Mouse (Mus musculus) forebrain, embryonic 16.5 days (tissue): ENCODE data around the gene Ptar1. TPM values are rescaled to one million over a fixed set of nuclear protein-coding genes. Genes with fewer than 3 reads are reported as not detected.

Experiments
- ATAC-seq: fragments of 200-750 bp; cut with Nextera tagmentation; 2 replicates; pipeline ENCODE4 v1.8.0; 2017; ENCODE audit warnings: mild to moderate bottlenecking, moderate library complexity
- H3K27ac ChIP-seq: fragments of 300-500 bp; sonication (generic); 2 replicates; pipeline ENCODE4 v1.5.1; 2014; ENCODE audit warnings: low read length, control low read depth
- H3K27me3 ChIP-seq: fragments of 300-500 bp; sonication (generic); replicated peaks from 2 replicates; pipeline ENCODE4 v1.6.1; 2014; ENCODE audit warnings: low read length; ENCODE audit not compliant: control insufficient read depth, insufficient read depth
- H3K36me3 ChIP-seq: fragments of 300-500 bp; sonication (generic); 2 replicates; pipeline ENCODE4 v1.6.1; 2014; ENCODE audit not compliant: control insufficient read depth, insufficient read depth
- H3K4me1 ChIP-seq: fragments of 300-500 bp; sonication (generic); replicated peaks from 2 replicates; pipeline ENCODE4 v1.6.1; 2014; ENCODE audit warnings: low read length; ENCODE audit not compliant: control insufficient read depth, insufficient read depth
- H3K4me2 ChIP-seq: fragments of 300-500 bp; sonication (generic); 2 replicates; pipeline ENCODE4 v1.6.1; 2014; ENCODE audit warnings: mild to moderate bottlenecking, low read length, control low read depth
- H3K4me3 ChIP-seq: fragments of 300-500 bp; sonication (generic); replicated peaks from 2 replicates; pipeline ENCODE4 v1.5.1; 2014; ENCODE audit warnings: mild to moderate bottlenecking, low read length, control low read depth
- H3K9ac ChIP-seq: fragments of 300-500 bp; sonication (generic); replicated peaks from 2 replicates; pipeline ENCODE4 v1.6.1; 2014; ENCODE audit warnings: low read depth, low read length, control low read depth
- H3K9me3 ChIP-seq: fragments of 300-500 bp; sonication (generic); 2 replicates; pipeline ENCODE4 v1.6.1; 2016; ENCODE audit warnings: low read length; ENCODE audit not compliant: control insufficient read depth
- WGBS: fragments of 180-500 bp; shearing (Covaris S2); extraction: QIAGEN DNeasy Blood & Tissue Kit; methylation state at CpG from one replicate; pipeline ENCODE4 v1.1.7; 2014; 5-methylcytosine and 5-hydroxymethylcytosine counted together
- polyA plus RNA-seq: library from polyadenylated mRNA; unstranded; fragments of >200 nt; fragmentation: Nextera tagmentation; extraction: Ambion mirVana; gene quantifications from 2 replicates; pipeline ENCODE4 v1.2.1, GENCODE M21; 2015

The Ptar1 gene
- 3.0 and 3.1 TPM in 2 replicates for polyA plus RNA-seq

- H3K27me3 ChIP-seq: no peaks in the 10 kb centered on the region
- no peaks in the 10 kb centered on the region for H3K9me3 ChIP-seq
- peak; percentile 91 for ATAC-seq
- under 1% methylated on average over 93 of the region's 93 CpGs for WGBS
- peak within 1 kb of the TSS; percentile 90 for H3K27ac ChIP-seq
- peak within 1 kb of the TSS; percentile 94 for H3K9ac ChIP-seq
- no peaks in the 10 kb centered on the region for H3K36me3 ChIP-seq
- peak within 1 kb of the TSS; percentile 87 for H3K4me2 ChIP-seq
- H3K4me1 ChIP-seq: peaks cover 6% of the 10 kb centered on the region; the same call in 1 of the 2 replicates
- H3K4me3 ChIP-seq: peak within 1 kb of the TSS; percentile 90
Observed at GRCm38 (mm10) chr19:23687296-23688021, at the start of gene Ptar1. Gene Ptar1, plus strand, starts transcription at chr19:23687429.

GRCm38 (mm10) chr19:23643819-23644218 lies 43.4 kb upstream of the Ptar1 start:
- 93% methylated on average over 5 of the region's 5 CpGs for WGBS
- Histone ChIP-seq H3K36me3 (no peaks in the 10 kb centered on the region), H3K9me3 (no peaks in the 10 kb centered on the region), H3K27me3 (no peaks in the 10 kb centered on the region), H3K4me1 (no peaks in the 10 kb centered on the region), H3K4me3 (no peak overlapping the region), H3K4me2 (no peak overlapping the region), H3K27ac (no peak overlapping the region), H3K9ac (no peak overlapping the region)
- ATAC-seq: no peak; the same call in 1 of the 2 replicates

GRCm38 (mm10) chr19:23645347-23645746 lies 41.9 kb upstream of the Ptar1 start:
- no peaks in the 10 kb centered on the region for H3K36me3 ChIP-seq
- no peak overlapping the region for H3K27ac ChIP-seq
- no peak overlapping the region for H3K4me3 ChIP-seq
- H3K9me3 ChIP-seq: no peaks in the 10 kb centered on the region
- WGBS: 50% methylated on average over 7 of the region's 7 CpGs
- no peaks in the 10 kb centered on the region for H3K27me3 ChIP-seq
- H3K4me1 ChIP-seq: no peaks in the 10 kb centered on the region
- ATAC-seq: no peak
- no peak overlapping the region for H3K4me2 ChIP-seq
- no peak overlapping the region for H3K9ac ChIP-seq

GRCm38 (mm10) chr19:23647308-23647707 lies 39.9 kb upstream of the Ptar1 start:
- Histone ChIP-seq H3K27me3 (no peaks in the 10 kb centered on the region), H3K4me1 (no peaks in the 10 kb centered on the region), H3K4me3 (no peak overlapping the region), H3K9me3 (no peaks in the 10 kb centered on the region), H3K9ac (no peak overlapping the region), H3K36me3 (no peaks in the 10 kb centered on the region), H3K27ac (no peak overlapping the region), H3K4me2 (no peak overlapping the region)
- WGBS: 92% methylated on average over 7 of the region's 7 CpGs
- no peak for ATAC-seq

- H3K36me3 ChIP-seq: no peaks in the 10 kb centered on the region
- H3K4me3 ChIP-seq: peak within 1 kb of the TSS; percentile 29
- 8% methylated on average over 13 of the region's 13 CpGs for WGBS
- H3K4me1 ChIP-seq: no peaks in the 10 kb centered on the region; the same call in 1 of the 2 replicates
- no peak within 1 kb of the TSS for H3K27ac ChIP-seq
- H3K27me3 ChIP-seq: no peaks in the 10 kb centered on the region
- peak; percentile 87 for ATAC-seq
- no peaks in the 10 kb centered on the region for H3K9me3 ChIP-seq
- H3K4me2 ChIP-seq: peak within 1 kb of the TSS; percentile 40
- H3K9ac ChIP-seq: no peak within 1 kb of the TSS
Observed at GRCm38 (mm10) chr19:23652644-23653043, 34.6 kb upstream of the Ptar1 start, which contains the start of gene 1700028P14Rik. Gene 1700028P14Rik, minus strand, starts transcription at chr19:23652812.

- Histone ChIP-seq H3K27ac (no peak overlapping the region), H3K9me3 (no peaks in the 10 kb centered on the region), H3K4me3 (no peak overlapping the region), H3K4me2 (no peak overlapping the region), H3K27me3 (no peaks in the 10 kb centered on the region), H3K9ac (no peak overlapping the region), H3K36me3 (no peaks in the 10 kb centered on the region), H3K4me1 (no peaks in the 10 kb centered on the region; the same call in 1 of the 2 replicates)
- 90% methylated on average over 5 of the region's 5 CpGs for WGBS
- 0 out of 2 replicates have a peak, but pooled peaks have one; percentile 8 for ATAC-seq
Observed at GRCm38 (mm10) chr19:23653154-23653553, 34.1 kb upstream of the Ptar1 start.

- no peak for ATAC-seq
- WGBS: 73% methylated on average over 12 of the region's 12 CpGs
- Histone ChIP-seq H3K4me2 (no peak overlapping the region), H3K4me1 (no peaks in the 10 kb centered on the region; the same call in 1 of the 2 replicates), H3K36me3 (no peaks in the 10 kb centered on the region), H3K9ac (no peak overlapping the region), H3K4me3 (no peak overlapping the region), H3K9me3 (no peaks in the 10 kb centered on the region), H3K27ac (no peak overlapping the region), H3K27me3 (no peaks in the 10 kb centered on the region)
Observed at GRCm38 (mm10) chr19:23657261-23657932, 29.8 kb upstream of the Ptar1 start.

- no peaks in the 10 kb centered on the region for H3K9me3 ChIP-seq
- H3K4me3 ChIP-seq: no peak overlapping the region
- no peaks in the 10 kb centered on the region for H3K4me1 ChIP-seq
- no peak overlapping the region for H3K9ac ChIP-seq
- no peaks in the 10 kb centered on the region for H3K27me3 ChIP-seq
- H3K27ac ChIP-seq: no peak overlapping the region
- no peaks in the 10 kb centered on the region for H3K36me3 ChIP-seq
- no peak for ATAC-seq
- no peak overlapping the region for H3K4me2 ChIP-seq
- 84% methylated on average over 4 of the region's 4 CpGs for whole genome bisulfite sequencing
Observed at GRCm38 (mm10) chr19:23658350-23658749, 28.9 kb upstream of the Ptar1 start.

GRCm38 (mm10) chr19:23664083-23664482 lies 23.1 kb upstream of the Ptar1 start:
- H3K36me3 ChIP-seq: no peaks in the 10 kb centered on the region
- H3K9me3 ChIP-seq: no peaks in the 10 kb centered on the region
- no peaks in the 10 kb centered on the region for H3K27me3 ChIP-seq
- H3K9ac ChIP-seq: no peak overlapping the region
- 0 out of 2 replicates have a peak, but pooled peaks cover 3% of the 10 kb centered on the region for H3K4me1 ChIP-seq
- H3K4me2 ChIP-seq: no peak overlapping the region
- ATAC-seq: no peak
- WGBS: 93% methylated on average over 7 of the region's 7 CpGs
- H3K27ac ChIP-seq: no peak overlapping the region
- no peak overlapping the region for H3K4me3 ChIP-seq
